Mouse (Mus musculus): ENCODE data around the gene Thumpd3. TPM values are rescaled to one million over a fixed set of nuclear protein-coding genes. Genes with fewer than 3 reads are reported as not detected.

Thumpd3 gene
- polyA plus RNA-seq, 1 experiment, result 5.8 TPM

DNA sequence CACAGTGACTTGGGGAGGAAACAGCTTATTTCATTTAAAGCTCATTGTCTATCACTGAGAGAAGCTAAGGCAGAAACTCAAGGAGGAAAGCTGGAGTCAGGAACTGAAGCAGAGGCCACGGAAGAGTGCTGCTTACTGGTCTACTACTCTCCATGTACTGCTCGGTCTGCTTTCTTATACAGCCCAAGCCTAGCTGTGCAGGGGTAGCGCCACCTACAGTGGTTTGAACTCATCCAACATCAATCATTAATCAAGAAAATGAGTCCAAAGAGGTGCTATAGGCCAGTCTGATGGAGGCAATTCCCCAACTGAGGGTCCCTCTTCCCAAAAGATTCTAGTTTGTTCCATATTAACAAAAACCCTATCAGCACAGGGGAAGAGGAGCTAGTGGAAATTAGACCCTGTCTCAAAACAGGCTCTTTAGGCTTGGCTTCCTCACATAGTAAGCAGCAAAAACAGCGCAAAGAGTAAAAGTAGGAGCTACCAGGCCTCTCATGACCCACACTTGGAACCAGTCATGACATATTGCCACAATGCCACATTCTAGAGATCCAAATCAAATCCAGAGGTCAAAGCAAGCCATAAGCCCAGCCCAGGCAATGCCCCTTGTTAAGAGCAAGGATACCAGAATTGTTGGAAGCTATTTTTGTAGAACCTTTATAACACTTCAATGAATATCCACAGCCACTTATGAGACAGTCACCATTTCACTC is 9.4 kb upstream of the Thumpd3 start:
- no peak overlapping the region for H3K27ac ChIP-seq (ENCODE audit: insufficient read depth, low read length)
- no peak for DNase-seq (ENCODE audit: low read depth in 1 of 2, low spot score in 2 of 2)
- TF ChIP-seq POLR2A (IDR thresholded peaks at IDR 0.05; ENCODE audit: low read depth, low read length) (no peak), CTCF (IDR thresholded peaks at IDR 0.05; ENCODE audit: extremely low read depth, insufficient read depth, insufficient read length, insufficient replicate concordance) (no peak)
- 84% methylated on average over 4 of the region's 4 CpGs for WGBS
- no peaks in the 10 kb centered on the region for H3K4me1 ChIP-seq (ENCODE audit: control insufficient read depth, insufficient read depth, insufficient read length)
- no peaks in the 10 kb centered on the region for H3K36me3 ChIP-seq (ENCODE audit: control insufficient read depth, insufficient read depth, low read length)
- H3K27me3 ChIP-seq (ENCODE audit: control insufficient read depth, insufficient read depth, low read length), result no peaks in the 10 kb centered on the region
- H3K4me3 ChIP-seq (ENCODE audit: extremely low read depth, insufficient read depth, insufficient read length), result no peak overlapping the region

DNA sequence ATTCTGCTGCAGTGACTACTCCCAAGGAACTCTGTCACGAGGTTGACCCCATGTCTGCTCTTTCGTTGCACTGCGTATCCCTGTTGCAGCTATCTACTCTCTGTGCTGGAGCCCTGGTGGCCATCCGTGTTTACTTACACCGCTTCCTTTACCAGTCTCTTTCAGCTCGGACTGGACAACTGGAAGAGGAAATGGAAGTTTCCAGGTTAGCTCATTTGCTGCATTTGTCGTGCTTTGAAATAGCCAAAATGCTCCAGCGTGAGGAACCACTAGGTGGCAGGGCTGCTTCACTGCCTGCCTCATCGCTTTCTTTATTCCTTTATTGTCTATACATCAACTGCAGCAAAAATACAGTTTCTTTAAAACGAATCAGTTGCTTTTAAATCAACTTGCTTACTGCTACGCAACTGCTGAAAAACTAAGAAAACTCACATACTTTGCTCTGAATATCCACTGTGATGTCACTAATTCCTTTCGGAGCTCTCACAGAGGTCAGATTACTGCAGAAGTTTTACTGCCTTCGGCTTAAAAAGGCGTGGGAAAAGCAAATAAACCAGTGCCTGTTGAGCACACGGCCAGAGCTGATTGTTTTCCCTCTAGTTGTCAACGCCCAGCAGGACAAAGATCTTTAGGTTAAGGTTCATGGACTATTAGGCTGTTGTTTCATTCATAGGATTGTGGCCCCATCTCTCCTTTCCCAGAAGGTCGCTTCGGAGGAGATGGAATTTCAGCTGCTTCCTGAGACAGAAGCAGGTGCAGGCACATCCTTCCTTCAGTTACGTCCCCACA is 7.9 kb upstream of the Thumpd3 start:
- Histone ChIP-seq H3K27me3 (ENCODE audit: control insufficient read depth, insufficient read depth, low read length) (no peaks in the 10 kb centered on the region), H3K4me1 (ENCODE audit: control insufficient read depth, insufficient read depth, insufficient read length) (no peaks in the 10 kb centered on the region), H3K27ac (ENCODE audit: insufficient read depth, low read length) (0 out of 2 replicates have a peak overlapping the region, but pooled peaks have one; percentile 7), H3K36me3 (ENCODE audit: control insufficient read depth, insufficient read depth, low read length) (no peaks in the 10 kb centered on the region), H3K4me3 (ENCODE audit: extremely low read depth, insufficient read depth, insufficient read length) (no peak overlapping the region)
- WGBS, result 24% methylated on average over 19 of the region's 19 CpGs
- DNase-seq (ENCODE audit: low read depth in 1 of 2, low spot score in 2 of 2), result peak; percentile 38 to 65
- TF ChIP-seq CTCF (IDR thresholded peaks at IDR 0.05; ENCODE audit: extremely low read depth, insufficient read depth, insufficient read length, insufficient replicate concordance) (peak; percentile 85; the same call in 1 of the 2 replicates), POLR2A (IDR thresholded peaks at IDR 0.05; ENCODE audit: low read depth, low read length) (no peak)

DNA sequence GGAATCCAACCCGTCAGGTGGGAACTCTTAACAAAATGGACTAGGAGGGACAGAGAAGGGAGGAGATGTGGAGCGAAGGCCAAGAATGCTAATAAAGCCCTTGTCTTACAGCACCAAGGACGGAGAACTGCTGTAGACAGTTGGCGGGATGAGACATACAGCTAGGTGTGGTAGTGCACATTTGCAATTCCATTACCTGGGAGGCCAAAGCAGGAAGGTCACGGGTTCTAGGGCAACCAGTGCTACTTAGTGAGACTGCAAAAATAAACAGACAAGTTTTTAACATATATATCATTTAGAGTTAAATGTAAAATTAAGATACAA is 7.3 kb upstream of the Thumpd3 start:
- Histone ChIP-seq H3K4me1 (ENCODE audit: control insufficient read depth, insufficient read depth, insufficient read length) (no peaks in the 10 kb centered on the region), H3K27ac (ENCODE audit: insufficient read depth, low read length) (no peak overlapping the region), H3K27me3 (ENCODE audit: control insufficient read depth, insufficient read depth, low read length) (no peaks in the 10 kb centered on the region), H3K4me3 (ENCODE audit: extremely low read depth, insufficient read depth, insufficient read length) (no peak overlapping the region), H3K36me3 (ENCODE audit: control insufficient read depth, insufficient read depth, low read length) (no peaks in the 10 kb centered on the region)
- TF ChIP-seq CTCF (IDR thresholded peaks at IDR 0.05; ENCODE audit: extremely low read depth, insufficient read depth, insufficient read length, insufficient replicate concordance) (no peak), POLR2A (IDR thresholded peaks at IDR 0.05; ENCODE audit: low read depth, low read length) (no peak)
- WGBS, result 83% methylated on average over 5 of the region's 5 CpGs
- no peak for DNase-seq (ENCODE audit: low read depth in 1 of 2, low spot score in 2 of 2)

DNA sequence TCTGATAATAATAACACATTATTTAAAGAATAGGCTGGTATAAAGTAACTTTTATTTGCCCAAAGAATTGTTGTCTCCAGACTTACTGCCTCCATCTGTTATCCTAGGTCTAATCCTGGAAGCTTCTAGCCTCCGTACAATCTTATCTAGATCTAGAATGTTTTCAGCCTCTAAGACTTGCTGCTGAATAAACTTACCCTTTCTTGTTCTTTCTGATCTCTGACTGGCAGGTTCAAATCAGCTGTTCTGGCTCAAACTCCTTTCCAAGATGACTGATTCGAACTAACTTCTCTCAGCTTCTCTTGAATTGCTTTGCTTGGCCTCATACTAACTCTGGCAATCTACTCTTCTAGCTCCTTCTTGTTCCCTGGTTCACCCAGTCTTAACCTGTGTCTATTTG is 5.7 kb upstream of the Thumpd3 start:
- Histone ChIP-seq H3K36me3 (ENCODE audit: control insufficient read depth, insufficient read depth, low read length) (no peaks in the 10 kb centered on the region), H3K27ac (ENCODE audit: insufficient read depth, low read length) (no peak overlapping the region), H3K4me1 (ENCODE audit: control insufficient read depth, insufficient read depth, insufficient read length) (peaks cover 7% of the 10 kb centered on the region; the same call in 1 of the 2 replicates), H3K4me3 (ENCODE audit: extremely low read depth, insufficient read depth, insufficient read length) (no peak overlapping the region), H3K27me3 (ENCODE audit: control insufficient read depth, insufficient read depth, low read length) (no peaks in the 10 kb centered on the region)
- TF ChIP-seq CTCF (IDR thresholded peaks at IDR 0.05; ENCODE audit: extremely low read depth, insufficient read depth, insufficient read length, insufficient replicate concordance) (no peak), POLR2A (IDR thresholded peaks at IDR 0.05; ENCODE audit: low read depth, low read length) (no peak)
- WGBS, result 85% methylated on average over 2 of the region's 2 CpGs
- no peak for DNase-seq (ENCODE audit: low read depth in 1 of 2, low spot score in 2 of 2)

DNA sequence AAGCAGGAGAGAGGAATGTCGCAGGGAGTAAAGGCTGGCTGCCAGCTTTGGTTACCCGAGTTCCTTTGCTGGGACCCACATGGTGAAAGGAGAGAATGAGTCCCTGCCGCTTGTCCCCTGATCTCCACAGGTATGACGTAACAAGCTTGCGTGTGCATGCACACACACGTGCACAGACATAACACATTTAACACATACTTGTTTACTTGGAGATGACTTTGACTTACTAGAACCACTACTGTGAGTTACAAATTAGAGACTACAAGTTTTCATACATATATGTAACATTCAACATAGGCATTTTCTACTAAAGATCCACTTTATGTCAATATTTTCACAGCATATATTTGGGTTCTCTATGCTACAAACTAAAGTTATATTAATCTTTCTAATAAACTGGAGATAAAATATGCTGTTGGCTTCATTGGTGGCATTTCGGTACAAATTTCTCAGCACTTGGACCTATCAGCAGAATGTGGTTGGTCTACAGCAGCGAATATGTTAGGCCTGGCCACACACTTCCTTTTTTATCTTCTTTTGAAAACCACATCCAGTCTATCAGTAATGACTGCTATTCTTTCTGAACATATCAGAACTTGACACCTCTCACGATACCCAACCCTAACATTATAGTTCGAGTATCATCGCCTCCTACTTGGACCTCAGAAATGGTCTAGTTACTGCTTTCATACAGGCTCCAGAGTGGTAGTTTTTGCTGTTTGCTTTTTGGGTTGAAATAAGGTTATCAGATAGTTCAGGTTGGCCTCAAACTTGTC is 4.6 kb upstream of the Thumpd3 start:
- H3K27ac ChIP-seq (ENCODE audit: insufficient read depth, low read length), result no peak overlapping the region
- no peaks in the 10 kb centered on the region for H3K36me3 ChIP-seq (ENCODE audit: control insufficient read depth, insufficient read depth, low read length)
- no peak for DNase-seq (ENCODE audit: low read depth in 1 of 2, low spot score in 2 of 2)
- no peaks in the 10 kb centered on the region for H3K27me3 ChIP-seq (ENCODE audit: control insufficient read depth, insufficient read depth, low read length)
- no peak for TF ChIP-seq POLR2A (IDR thresholded peaks at IDR 0.05; ENCODE audit: low read depth, low read length)
- peaks cover 10% of the 10 kb centered on the region; the same call in 1 of the 2 replicates for H3K4me1 ChIP-seq (ENCODE audit: control insufficient read depth, insufficient read depth, insufficient read length)
- no peak overlapping the region for H3K4me3 ChIP-seq (ENCODE audit: extremely low read depth, insufficient read depth, insufficient read length)
- WGBS, result 59% methylated on average over 11 of the region's 11 CpGs

DNA sequence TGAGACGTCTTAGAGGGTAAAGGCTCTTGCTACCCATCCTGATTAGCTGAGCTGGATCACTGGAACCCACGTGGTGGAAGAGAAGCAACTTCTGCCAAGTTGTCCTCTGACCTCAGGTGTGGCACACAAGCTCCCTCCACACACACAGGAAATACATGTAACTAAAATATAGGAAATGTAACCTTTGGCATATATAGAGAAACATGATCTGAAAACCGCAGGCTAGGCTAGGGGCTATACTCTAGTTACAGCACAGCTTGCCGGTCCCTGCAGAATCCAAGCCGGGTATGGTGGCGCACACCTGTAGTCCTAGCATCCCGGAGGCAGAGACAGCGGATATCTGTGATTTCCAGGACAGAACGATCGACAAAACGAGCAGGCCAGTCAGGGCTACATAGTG is 450 bp upstream of the Thumpd3 start:
- H3K27ac ChIP-seq (ENCODE audit: insufficient read depth, low read length), result peak overlapping the region; percentile 87
- H3K4me1 ChIP-seq (ENCODE audit: control insufficient read depth, insufficient read depth, insufficient read length), result peaks cover 11% of the 10 kb centered on the region; the same call in 1 of the 2 replicates
- peaks cover 4% of the 10 kb centered on the region for H3K36me3 ChIP-seq (ENCODE audit: control insufficient read depth, insufficient read depth, low read length)
- DNase-seq (ENCODE audit: low read depth in 1 of 2, low spot score in 2 of 2), result peak in 1 of 2 experiments; percentile 3
- TF ChIP-seq CTCF (IDR thresholded peaks at IDR 0.05; ENCODE audit: extremely low read depth, insufficient read depth, insufficient read length, insufficient replicate concordance) (no peak), POLR2A (IDR thresholded peaks at IDR 0.05; ENCODE audit: low read depth, low read length) (no peak)
- H3K27me3 ChIP-seq (ENCODE audit: control insufficient read depth, insufficient read depth, low read length), result no peaks in the 10 kb centered on the region
- H3K4me3 ChIP-seq (ENCODE audit: extremely low read depth, insufficient read depth, insufficient read length), result peak overlapping the region; percentile 95
- under 1% methylated on average over 11 of the region's 11 CpGs for WGBS
